Mouse (Mus musculus): ENCODE results near the gene Arl6ip5. TPM values are rescaled to one million over a fixed set of nuclear protein-coding genes. Genes with fewer than 3 reads are reported as not detected.

The Arl6ip5 gene
- polyA plus RNA-seq, 1 experiment: 11.6 TPM

DNA sequence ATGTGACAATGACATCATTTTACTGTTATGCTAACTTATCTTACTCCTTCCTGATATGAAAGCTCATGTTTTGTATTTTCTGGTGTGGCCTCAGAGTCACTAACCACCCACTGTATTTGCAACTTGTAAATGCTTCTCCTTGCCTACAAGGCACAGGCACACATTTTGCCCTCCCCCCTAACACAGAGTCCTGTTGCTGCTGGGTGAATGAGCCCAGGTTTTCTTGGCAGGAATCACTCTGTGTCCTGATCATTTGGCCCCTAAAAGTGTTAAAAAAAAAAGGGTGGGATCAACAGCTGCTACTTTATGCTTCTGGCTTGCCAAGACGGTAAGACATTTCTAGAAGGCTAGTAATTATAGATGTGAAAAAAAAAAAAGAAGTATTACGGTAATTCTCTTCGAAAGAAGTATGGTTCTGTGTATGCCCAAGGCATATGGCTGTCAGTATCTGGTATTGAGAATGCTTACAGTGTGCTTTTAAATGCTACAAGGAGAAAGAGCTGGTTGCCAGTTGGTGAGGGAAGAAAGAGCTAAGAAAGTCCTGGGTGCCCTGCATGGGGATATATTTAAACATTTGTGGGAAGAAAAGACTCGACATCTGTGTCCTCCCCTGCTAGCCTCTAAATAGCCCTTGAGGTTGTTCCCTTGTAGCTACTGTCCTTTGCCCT, 5.8 kb downstream of the Arl6ip5 start:
- TF ChIP-seq GATA1 (IDR thresholded peaks at IDR 0.05; ENCODE audit: low read length): no peak

DNA sequence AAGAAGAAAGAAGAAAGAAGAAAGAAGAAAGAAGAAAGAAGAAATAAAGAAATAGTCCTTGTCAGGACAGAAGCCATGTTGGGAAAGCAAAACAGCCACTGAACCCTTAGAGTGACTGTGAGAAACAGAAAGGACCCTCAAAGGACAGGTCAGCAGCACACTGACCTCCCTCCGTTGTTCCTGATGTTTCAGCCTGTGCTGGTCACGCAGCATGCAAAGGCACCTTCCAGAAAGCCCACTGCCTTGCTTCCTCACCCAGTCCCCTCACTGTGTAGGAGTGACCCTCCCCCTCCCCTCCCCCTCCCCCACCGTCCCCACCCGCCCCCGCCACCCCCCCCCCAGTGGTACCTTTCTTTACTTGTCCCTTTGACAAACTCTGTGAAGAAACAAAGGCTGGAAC, 10.2 kb downstream of the Arl6ip5 start:
- TF ChIP-seq GATA1 (IDR thresholded peaks at IDR 0.05; ENCODE audit: low read length): no peak

DNA sequence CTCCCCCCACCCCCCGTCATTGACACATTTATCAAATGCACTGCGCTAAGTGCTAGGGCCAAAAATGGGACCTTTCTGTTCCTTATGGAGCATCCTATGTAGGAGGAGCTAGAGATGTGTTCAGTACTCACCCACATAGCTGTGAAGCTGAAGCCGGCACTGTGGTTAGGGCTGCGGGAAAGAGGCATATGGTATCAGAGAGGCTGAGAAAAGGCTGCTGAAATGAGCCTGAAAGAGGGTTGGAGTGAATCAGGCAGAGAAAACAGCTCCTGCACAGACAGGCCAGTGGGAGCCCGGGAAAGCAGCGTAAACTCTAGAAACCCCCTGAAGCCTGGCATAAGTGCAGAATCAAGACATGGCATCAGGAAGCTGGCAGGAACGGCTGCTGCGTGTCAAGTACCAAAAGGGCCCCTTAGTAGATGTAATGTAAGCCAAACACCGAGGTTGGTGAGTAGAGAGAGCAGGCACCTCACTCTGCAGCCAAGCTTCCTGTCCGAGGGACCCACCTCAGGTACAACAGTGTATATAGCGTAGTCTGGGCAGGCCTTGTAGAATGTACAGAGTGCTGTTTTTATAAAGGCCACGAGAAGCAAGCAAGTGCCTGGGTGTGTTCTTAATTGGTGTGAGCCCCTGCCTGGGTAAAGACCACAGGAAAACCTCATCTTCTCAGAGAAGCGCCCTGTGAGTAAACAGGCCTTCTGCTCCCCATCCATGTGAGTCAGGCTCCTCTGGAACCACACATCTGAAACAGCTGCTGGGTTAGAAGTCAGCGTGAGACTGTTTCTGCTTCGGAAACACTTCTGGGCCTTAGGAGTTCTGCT, 10.9 kb downstream of the Arl6ip5 start:
- TF ChIP-seq GATA1 (IDR thresholded peaks at IDR 0.05; ENCODE audit: low read length): no peak

DNA sequence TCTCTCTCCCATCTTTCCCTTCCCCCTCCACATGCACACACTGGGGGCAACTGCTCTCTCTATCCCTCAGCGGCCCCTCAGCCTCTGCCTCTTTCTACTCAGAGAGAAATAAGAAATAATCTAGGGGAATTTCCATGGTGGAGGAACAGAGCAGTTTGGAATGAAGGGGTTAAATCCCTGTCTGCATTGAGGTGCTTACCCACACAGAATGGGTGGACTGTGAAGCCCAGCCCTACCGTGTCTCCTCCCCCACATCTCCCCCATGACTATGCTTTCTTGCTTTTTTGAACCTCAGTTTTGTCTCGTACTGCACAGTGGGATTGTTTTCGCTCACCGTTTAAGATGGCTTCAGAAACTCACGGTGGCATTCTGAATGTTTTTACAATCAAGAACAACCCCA, 11.8 kb downstream of the Arl6ip5 start:
- TF ChIP-seq GATA1 (IDR thresholded peaks at IDR 0.05; ENCODE audit: low read length): no peak

DNA sequence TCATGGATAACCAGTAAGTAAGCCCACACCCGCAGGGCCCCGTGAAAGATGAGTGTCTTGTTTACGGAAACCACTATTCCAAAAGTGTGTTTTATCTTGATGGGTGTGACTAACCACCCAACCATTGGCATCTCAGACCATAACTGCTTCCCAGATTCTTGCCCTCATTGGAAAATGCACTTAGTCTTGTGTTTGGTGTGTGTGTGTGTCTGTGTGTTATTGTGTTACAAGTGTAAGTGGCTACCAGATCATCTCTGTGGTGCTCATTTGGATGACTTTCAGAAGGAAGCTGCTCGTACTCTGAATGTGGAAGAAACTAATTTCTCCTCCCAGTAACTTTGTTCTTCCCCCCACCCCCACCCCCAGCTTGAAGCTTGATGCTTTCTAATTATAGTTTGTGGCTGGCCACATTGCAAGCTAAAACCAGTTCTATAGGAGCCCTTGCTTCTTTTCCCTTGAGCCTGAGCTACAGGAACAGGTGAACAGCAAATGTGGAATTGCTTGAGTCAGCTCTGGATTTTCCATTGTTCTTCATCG, 12.5 kb downstream of the Arl6ip5 start:
- no peak for TF ChIP-seq GATA1 (IDR thresholded peaks at IDR 0.05; ENCODE audit: low read length)

DNA sequence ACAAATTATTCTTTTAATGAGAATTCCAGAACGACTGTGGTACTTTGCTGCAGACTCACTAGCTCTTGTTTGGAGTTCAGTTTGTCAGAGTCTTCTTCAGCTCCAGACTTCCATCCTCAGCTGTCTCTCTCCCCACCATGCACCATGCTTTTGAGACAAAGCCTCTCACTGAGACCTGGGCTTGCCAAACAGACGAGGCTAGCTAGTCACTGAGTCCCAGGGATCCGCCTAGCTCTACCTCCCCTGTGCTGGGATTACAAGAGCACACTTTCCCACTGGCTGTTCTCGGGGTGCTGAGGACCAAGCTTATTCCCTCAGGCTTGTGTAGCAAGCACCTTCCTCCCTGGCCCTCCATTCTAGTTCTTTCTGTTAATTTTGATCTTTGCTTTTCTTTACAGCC, 13.1 kb downstream of the Arl6ip5 start:
- TF ChIP-seq GATA1 (IDR thresholded peaks at IDR 0.05; ENCODE audit: low read length): no peak

DNA sequence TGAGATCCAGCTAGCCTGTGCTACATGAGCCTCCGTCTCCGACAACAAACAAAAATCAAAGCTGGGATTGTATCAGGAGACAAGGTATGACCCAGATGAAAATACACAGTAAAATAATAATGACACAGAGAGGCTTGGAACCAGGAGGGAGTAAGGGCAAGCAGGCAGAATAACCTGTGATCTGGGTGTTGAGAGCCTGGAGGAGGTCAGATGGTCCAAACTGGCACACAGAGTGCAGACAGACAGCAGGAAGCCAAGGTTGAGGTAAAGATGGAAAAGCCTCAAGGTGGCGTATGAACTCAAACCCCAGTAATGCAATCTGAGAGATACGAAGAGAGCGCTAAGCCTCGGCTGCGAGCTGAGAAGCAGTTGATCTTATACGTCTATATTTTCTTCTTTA, 14.0 kb downstream of the Arl6ip5 start:
- TF ChIP-seq GATA1 (IDR thresholded peaks at IDR 0.05; ENCODE audit: low read length): no peak

DNA sequence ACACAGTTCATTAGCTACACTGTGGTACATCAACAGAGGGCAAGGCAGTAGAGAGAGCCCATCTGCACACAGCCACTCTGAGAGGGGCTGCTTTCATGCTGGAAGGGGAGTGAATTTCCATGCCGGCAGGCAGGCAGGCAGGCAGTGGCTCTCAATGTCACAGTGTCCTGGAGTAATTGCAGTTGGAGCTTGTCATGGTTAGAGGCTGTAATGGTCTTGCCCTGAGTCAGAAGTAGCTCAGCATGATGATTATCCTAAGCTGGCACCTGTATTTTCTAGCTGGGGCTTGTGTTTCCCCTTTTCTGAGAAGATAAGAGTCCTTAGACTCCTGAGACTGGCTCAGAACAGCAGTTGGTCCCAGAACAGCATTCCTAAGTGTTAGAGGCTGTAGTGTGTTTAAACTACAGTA, 15.6 kb downstream of the Arl6ip5 start:
- no peak for TF ChIP-seq GATA1 (IDR thresholded peaks at IDR 0.05; ENCODE audit: low read length)

DNA sequence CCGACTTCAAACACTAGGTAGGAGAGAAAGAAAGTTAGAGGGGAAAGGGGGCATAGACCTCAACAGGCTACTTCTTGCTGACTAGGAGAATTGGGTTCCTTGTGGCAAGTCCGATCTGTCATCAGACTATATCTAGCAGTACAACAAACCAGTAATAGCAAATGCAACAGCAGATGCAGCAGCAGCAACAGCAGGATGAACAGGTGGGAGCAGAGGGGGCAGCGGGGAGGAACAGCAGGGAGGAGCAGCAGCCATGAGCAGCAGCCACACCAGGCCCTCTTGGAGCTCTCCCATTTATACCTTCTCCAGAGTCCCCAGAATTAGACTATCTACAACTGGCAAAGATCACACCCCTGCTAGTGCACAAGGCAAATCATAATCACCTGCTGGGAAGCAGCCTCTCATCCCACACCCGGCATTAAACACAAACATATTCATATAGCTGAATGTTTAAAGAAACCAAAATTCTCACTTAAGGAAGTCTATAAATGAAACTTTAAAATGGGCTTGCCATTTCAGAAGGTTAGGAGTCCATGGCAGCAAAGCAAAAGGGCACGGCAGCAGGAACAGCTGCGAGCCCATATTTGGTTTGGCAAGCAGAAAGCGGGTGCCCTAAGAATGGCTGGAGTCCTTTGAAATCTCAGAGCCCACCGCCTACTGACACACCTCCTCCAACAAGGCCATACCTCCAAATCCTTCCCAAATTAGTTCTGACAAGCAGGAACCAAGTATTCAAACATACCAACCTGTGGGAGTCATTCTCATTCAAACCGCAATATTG, 16.8 kb downstream of the Arl6ip5 start:
- no peak for TF ChIP-seq GATA1 (IDR thresholded peaks at IDR 0.05; ENCODE audit: low read length)

DNA sequence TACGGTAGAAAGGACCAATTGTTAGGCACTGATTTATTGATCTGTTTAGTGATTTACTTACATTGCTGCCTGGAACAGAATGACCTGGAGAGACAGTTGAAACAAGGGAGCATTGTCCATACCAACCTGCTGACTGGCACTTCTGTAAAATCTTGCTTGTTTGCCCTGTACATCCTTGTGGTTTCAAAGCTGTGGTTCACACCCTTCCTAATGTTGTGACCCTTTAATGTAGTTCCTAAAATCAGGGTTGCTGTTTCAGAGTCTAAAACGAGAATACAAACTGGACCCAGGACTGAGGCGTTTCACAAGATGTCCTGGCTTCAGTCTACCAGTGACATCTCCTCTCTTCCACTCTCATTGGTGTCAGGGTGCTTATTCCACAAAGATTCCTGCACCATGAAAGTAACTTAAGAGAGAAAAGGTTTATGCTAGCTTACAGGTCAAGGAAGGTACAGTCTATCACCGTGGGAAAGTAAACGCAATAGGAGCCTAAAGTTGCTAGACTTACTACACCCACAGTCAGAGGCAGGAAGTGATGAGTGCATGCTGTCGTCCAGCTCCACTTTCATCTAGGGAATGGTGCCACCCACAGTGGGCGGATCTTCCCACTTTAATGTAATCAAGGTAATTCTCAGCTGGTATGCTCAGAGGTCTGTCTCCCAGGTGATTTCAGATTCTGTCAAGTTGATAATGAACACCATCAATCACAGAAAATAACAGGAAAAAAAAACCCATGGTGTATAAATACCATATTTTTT, 24.6 kb downstream of the Arl6ip5 start:
- no peak for TF ChIP-seq GATA1 (IDR thresholded peaks at IDR 0.05; ENCODE audit: low read length)

DNA sequence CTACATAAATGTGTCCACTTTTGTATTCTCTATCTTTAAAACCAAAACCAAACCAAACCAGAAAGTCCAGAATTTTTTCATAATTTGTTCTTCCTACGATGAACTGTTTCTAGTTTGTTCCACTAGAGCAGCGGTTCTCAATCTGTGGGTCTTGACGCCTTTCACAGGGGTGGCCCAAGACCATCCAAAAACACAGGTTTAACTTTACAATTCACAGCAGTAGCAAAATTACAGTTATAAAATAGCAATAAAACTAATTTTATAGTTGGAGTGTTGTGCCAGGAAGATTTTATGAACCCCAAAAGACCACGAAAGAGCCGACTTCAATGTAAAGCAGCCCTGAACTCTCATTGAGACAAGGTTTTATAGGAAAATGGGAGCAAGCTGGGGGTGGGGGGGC, 25.6 kb downstream of the Arl6ip5 start:
- TF ChIP-seq GATA1 (IDR thresholded peaks at IDR 0.05; ENCODE audit: low read length): no peak

DNA sequence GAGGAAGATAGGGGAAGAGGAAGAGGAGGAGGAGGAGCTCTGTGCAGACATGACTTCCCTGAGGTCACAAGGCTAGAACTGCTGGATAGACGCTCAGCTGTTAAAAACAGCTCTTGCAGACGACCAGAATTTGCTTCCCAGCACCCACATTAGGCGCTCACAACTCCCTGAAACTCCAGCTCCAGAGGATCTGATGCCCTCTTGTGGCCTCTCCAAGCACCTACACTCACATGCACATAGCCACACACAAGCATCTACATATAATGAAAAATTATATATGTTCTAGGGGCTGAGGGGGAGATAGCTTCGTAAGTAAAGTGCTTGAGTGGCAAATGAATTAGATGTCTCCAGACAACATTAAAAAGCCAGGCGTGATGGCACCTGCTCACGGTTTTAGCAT, 28.9 kb downstream of the Arl6ip5 start:
- TF ChIP-seq GATA1 (IDR thresholded peaks at IDR 0.05; ENCODE audit: low read length): no peak

DNA sequence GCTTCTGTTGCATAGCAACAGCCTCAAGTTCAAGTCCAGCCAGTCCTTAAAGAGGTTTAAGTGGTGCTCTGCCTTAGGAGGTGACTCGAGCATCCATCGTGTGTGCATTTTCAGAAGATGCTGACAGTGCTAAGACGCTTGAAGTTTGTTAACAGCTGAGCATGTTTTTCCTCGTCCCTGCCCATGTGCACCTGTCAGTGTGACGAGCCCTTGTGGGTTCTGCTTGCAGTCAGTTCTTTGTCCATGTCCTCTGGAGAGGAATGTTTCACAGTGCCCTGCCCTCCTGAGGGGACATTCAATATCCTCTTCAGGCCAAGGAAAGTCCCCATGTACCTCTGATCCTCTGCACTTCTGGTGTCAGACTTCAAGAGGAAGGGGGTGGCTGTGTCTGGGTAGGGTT, 29.6 kb downstream of the Arl6ip5 start:
- TF ChIP-seq GATA1 (IDR thresholded peaks at IDR 0.05; ENCODE audit: low read length): no peak

DNA sequence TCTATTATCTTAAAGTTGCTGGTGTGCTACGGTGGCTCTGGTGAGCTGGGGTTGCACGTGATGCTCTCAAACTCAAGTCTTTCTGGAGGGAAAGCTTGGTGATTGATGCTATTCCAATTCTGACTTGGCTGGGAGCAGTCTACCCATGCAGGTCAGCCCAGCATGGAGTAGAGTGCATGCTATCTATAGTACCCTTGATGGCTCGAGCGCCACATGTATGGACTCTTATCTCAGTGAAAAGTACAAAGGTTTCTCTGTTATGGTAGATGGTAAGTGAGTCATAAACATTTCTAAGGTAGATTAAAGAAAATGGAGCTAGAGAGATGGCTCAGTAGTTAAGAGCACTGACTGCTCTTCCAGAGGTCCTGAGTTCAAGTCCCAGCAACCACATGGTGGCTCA, 32.0 kb downstream of the Arl6ip5 start:
- no peak for TF ChIP-seq GATA1 (IDR thresholded peaks at IDR 0.05; ENCODE audit: low read length)

DNA sequence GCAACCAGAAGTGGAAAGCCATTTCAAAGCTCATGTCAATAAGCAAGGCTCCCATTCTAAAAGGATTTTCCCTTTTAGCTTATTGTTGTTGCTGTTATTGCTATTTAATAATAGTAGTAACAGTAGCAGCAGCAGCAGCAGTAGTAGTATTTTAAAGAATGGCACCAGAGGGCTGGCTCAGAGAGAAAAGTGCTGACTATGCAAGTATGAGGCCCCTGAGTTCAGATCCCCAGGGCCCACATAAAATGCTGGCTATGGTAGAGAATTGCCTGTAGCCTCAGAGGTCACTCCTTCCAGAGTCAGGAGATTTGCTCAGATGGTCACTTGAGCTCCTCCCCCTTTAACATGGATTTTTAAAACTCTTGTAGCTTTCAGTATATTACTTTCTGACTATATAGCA, 34.7 kb downstream of the Arl6ip5 start:
- TF ChIP-seq GATA1 (IDR thresholded peaks at IDR 0.05; ENCODE audit: low read length): no peak

Data from G1E-ER4 (cell line).